Mouse (Mus musculus) small intestine, adult 2 months (tissue): ENCODE results near the gene Ier5l.

Experiments
- CTCF ChIP-seq: fragments of 200-500 bp; IDR thresholded peaks from 2 replicates; pipeline ENCODE4 v1.5.1; 2012; ENCODE audit warnings: low read depth, mild to moderate bottlenecking, control low read depth, inconsistent platforms, low read length, moderate library complexity, mixed read lengths; ENCODE audit not compliant: insufficient replicate concordance, insufficient read length; ENCODE audit errors: extremely low read depth
- POLR2A ChIP-seq: fragments of 200-500 bp; IDR thresholded peaks from 2 replicates; pipeline ENCODE4 v1.6.1; 2012; ENCODE audit warnings: low read depth, mild to moderate bottlenecking, control low read depth, inconsistent platforms, low read length, moderate library complexity

DNA sequence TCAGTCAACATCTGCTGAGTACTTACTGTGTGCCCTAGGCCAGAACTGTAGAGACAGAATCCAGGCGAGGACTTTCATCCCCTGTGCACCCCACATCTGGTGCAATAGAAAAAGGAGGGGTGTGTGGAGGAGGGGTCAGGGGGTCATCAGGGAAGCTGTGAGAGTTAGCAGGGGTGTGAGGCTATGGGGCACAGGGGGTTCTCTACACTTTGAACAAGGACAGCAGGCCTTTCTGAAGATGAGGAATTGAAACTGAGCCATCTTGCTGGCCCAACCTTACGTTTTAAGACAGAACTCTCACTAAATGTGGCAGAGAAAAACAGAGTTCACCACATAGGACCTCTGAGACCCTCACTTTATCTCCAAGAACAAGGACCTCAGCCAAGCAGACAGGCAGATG lies 16.4 kb upstream of the Ier5l start:
- TF ChIP-seq CTCF (no peak), POLR2A (no peak)
